Mouse (Mus musculus) stomach, embryonic 16.5 days (tissue): ENCODE measurements at regions not wholly inside any gene's neighbourhood (a gene's known extent, or its start where the extent isn't known, plus 50 kb on each side); places are given as distances from the start of the nearest gene placed in this dataset.

Experiments used
- ATAC-seq: fragments of 200-750 bp; cut with Nextera tagmentation; 2 replicates; pipeline ENCODE4 v1.8.0; 2017; ENCODE audit warnings: moderate number of reproducible peaks, moderate TSS enrichment; ENCODE audit not compliant: insufficient read depth, low FRiP score
- H3K27ac ChIP-seq: fragments of 300-500 bp; sonication (generic); 2 replicates; pipeline ENCODE4 v1.5.1; 2014; ENCODE audit warnings: low read length
- H3K27me3 ChIP-seq: fragments of 300-500 bp; sonication (generic); 2 replicates; pipeline ENCODE4 v1.6.1; 2014; ENCODE audit warnings: low read length, control low read depth, mixed read lengths; ENCODE audit not compliant: control insufficient read depth, insufficient read depth
- H3K36me3 ChIP-seq: fragments of 300-500 bp; sonication (generic); 2 replicates; pipeline ENCODE4 v1.6.1; 2014; ENCODE audit warnings: low read length; ENCODE audit not compliant: control insufficient read depth, insufficient read depth
- H3K4me1 ChIP-seq: fragments of 300-500 bp; sonication (generic); 2 replicates; pipeline ENCODE4 v1.6.1; 2014; ENCODE audit warnings: low read length, control low read depth, mixed read lengths; ENCODE audit not compliant: control insufficient read depth, insufficient read depth
- H3K4me2 ChIP-seq: fragments of 300-500 bp; sonication (generic); 2 replicates; pipeline ENCODE4 v1.6.1; 2014; ENCODE audit warnings: low read depth, low read length, mixed read lengths
- H3K4me3 ChIP-seq: fragments of 300-500 bp; sonication (generic); replicated peaks from 2 replicates; pipeline ENCODE4 v1.5.1; 2014; ENCODE audit warnings: mild to moderate bottlenecking, low read length
- H3K9ac ChIP-seq: fragments of 300-500 bp; sonication (generic); 2 replicates; pipeline ENCODE4 v1.6.1; 2014; ENCODE audit warnings: low read length
- H3K9me3 ChIP-seq: fragments of 300-500 bp; sonication (generic); replicated peaks from 2 replicates; pipeline ENCODE4 v1.6.1; 2016; ENCODE audit warnings: low read length, control low read depth; ENCODE audit not compliant: control insufficient read depth
- WGBS: fragments of 180-500 bp; shearing (Covaris S2); extraction: QIAGEN DNeasy Blood & Tissue Kit; methylation state at CpG from one replicate; pipeline ENCODE4 v1.1.7; 2014; 5-methylcytosine and 5-hydroxymethylcytosine counted together

DNA sequence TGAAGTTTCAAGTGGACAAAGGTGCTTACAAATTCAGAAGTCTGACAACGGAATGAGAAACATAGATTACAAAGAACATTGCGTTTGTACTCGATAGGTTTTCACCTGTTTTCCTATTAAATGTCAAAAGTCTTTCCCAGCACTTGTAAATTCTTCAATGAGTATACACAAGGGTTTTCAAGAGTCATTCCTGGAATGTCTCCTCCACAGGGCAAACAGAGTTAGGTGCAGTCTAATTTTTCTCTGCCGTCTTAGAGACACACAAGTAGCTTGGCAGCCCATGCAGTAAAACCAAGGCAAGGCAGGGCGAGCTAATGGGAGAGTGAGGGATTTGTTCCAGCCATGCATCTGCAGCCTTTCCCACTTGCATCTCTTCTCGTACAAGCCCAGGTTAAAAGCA lies 516.6 kb upstream of the Atp11b start:
- H3K9me3 ChIP-seq = no peaks in the 10 kb centered on the region
- no peak overlapping the region for H3K4me2 ChIP-seq
- no peaks in the 10 kb centered on the region for H3K36me3 ChIP-seq
- H3K9ac ChIP-seq = no peak overlapping the region
- 74% methylated on average over 6 of the region's 6 CpGs for WGBS
- no peak for ATAC-seq
- H3K4me3 ChIP-seq = no peak overlapping the region
- 0 out of 2 replicates have a peak, but pooled peaks cover under 1% of the 10 kb centered on the region for H3K4me1 ChIP-seq
- H3K27me3 ChIP-seq = no peaks in the 10 kb centered on the region
- no peak overlapping the region for H3K27ac ChIP-seq

DNA sequence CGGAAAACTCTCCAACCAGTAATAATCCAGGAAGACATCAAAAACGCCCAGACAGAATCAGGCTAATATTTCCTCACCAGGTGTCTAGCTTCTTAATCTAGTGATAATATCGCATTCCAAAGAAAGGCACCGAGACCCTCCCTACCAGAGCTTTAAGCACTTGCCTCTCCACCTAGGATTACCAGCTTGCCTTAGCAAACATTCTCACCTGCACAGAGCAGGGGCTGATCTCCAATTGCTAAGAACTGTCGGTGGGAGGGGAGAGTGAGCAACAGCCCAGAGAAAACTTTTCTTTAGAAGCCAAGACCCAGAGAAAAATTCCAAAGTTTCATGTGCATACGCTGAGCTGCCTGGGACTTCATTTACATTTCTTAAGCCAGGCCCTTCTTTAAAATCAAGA lies 511.6 kb upstream of the Atp11b start:
- no peak overlapping the region for H3K4me3 ChIP-seq
- H3K9me3 ChIP-seq = no peaks in the 10 kb centered on the region
- no peaks in the 10 kb centered on the region for H3K27me3 ChIP-seq
- H3K4me2 ChIP-seq = no peak overlapping the region
- no peak overlapping the region for H3K9ac ChIP-seq
- no peaks in the 10 kb centered on the region for H3K36me3 ChIP-seq
- WGBS = 24% methylated on average over 6 of the region's 6 CpGs
- no peak for ATAC-seq
- H3K27ac ChIP-seq = peak overlapping the region; percentile 53
- 0 out of 2 replicates have a peak, but pooled peaks cover 2% of the 10 kb centered on the region for H3K4me1 ChIP-seq

DNA sequence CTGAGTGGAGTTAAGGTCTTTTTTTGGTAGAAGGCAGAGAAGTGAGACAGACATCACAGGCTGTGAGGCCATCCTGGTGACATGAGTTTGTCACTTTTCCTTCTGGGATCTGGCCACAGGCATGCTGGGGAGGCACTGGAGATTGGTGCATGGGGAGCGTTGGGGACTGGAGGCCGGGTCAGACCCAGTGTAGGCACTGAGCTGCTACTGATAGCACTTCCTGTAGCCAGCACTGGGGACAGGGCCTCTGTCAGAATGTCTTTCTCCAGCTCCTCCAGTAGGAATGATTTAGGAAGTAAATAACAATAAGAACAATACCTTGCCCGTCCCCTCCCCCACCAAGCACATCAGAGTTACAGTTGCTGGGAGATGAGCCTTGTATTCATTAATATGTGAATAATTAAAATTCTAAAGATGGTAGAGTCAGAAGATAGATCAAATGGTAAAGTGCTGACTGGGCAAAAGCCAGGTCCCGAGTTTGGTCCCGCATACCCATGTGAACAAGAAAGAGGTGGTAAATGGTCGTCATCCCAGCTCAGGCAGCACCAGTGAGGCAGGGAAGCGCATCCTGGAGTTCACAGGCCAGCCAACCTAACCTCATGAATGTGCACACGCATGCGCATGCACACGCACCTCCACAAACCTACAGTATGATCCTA lies 510.9 kb upstream of the Atp11b start:
- no peak overlapping the region for H3K4me3 ChIP-seq

DNA sequence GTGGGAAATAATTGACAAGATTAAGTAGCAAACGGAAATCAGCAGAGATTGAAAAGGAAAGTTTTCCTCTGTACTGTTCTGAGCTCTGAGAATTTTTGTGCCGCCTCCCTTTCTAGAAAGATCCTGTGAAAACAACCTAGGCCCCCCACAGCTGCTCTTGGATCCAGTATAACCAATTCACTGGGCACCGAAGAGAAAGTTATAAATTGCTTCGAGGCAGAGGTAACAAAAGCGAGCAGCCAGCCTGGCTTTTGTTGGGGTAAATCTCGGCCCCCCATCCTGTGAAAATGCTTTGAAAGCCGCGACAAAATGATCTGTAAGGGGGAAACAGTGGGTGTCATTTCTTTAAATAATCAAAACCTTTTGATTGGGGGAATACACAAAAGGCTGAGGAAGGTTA lies 508.9 kb upstream of the Atp11b start:
- ATAC-seq = no peak
- no peak overlapping the region for H3K4me2 ChIP-seq
- no peak overlapping the region for H3K27ac ChIP-seq
- H3K36me3 ChIP-seq = no peaks in the 10 kb centered on the region
- H3K4me3 ChIP-seq = no peak overlapping the region
- H3K9me3 ChIP-seq = no peaks in the 10 kb centered on the region
- 40% methylated on average over 8 of the region's 8 CpGs for WGBS
- H3K9ac ChIP-seq = no peak overlapping the region
- no peaks in the 10 kb centered on the region for H3K27me3 ChIP-seq
- H3K4me1 ChIP-seq = peaks cover 2% of the 10 kb centered on the region; the same call in 1 of the 2 replicates

More for the DNA sequence above, 510.9 kb upstream of the Atp11b start:
- 81% methylated on average over 10 of the region's 10 CpGs for WGBS
- no peak overlapping the region for H3K4me2 ChIP-seq
- 0 out of 2 replicates have a peak, but pooled peaks cover 2% of the 10 kb centered on the region for H3K4me1 ChIP-seq
- H3K9ac ChIP-seq = no peak overlapping the region
- H3K36me3 ChIP-seq = no peaks in the 10 kb centered on the region
- ATAC-seq = no peak
- no peaks in the 10 kb centered on the region for H3K27me3 ChIP-seq
- H3K9me3 ChIP-seq = no peaks in the 10 kb centered on the region
- peak overlapping the region; percentile 53 for H3K27ac ChIP-seq

DNA sequence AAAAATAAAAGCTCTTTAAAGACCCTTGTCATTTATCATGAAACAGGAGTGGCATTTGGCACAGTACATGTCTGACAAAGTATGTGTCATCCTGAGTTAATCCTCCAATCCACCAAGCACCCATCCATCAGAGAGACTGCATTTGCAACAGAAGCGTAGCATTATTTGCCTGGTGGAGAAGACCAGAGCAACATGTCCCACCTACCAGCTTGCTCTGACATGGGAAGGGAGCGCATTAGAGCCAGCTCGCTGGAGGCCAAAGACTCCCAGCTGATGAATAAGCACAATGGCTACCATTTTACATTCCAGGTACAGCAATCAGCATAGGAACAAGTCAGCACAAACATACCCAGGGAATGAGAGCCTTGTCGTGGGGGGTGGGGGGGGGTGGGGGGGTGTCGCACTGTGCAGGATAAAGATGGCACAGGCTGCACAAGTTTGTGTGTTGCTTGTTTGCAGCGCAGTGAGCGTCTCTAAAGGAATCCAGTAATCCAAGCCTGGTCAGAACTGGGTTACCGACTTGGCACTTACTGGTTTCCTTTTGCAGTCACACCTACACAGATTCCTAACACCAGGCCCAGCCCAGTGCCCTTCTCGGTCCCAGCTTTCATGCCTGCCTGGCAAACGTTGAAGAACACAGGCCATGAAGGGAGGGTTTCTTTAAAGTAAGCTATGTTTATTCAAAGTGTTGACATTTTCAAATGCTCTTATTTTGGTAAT lies 507.8 kb upstream of the Atp11b start:
- Histone ChIP-seq H3K4me3 (no peak overlapping the region), H3K4me1 (peaks cover 2% of the 10 kb centered on the region; the same call in 1 of the 2 replicates), H3K4me2 (no peak overlapping the region), H3K9ac (no peak overlapping the region), H3K27ac (0 out of 2 replicates have a peak overlapping the region, but pooled peaks have one; percentile 16), H3K36me3 (no peaks in the 10 kb centered on the region), H3K9me3 (no peaks in the 10 kb centered on the region), H3K27me3 (no peaks in the 10 kb centered on the region)
- no peak for ATAC-seq
- WGBS = 74% methylated on average over 10 of the region's 10 CpGs

DNA sequence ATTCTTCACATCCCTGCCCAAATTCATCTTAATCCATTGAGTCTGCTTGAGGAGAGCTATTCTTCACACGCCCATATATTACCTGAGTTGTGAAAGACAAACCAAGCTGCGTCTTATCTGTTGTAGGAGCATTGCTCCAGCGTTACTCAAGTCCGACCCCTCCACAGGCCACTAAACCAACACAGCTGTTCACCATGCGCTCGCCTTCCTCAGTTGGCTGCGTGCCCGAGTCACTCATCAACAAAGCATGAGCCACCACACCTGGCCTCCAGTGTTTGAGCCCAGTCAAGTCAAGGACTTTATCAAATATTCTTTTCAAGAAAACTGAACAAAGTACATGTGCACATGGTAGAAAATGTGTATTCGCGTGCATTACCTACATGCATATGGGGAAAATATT lies 504.7 kb upstream of the Atp11b start:
- H3K4me2 ChIP-seq = no peak overlapping the region
- H3K36me3 ChIP-seq = no peaks in the 10 kb centered on the region
- H3K9me3 ChIP-seq = no peaks in the 10 kb centered on the region
- no peaks in the 10 kb centered on the region; the same call in 1 of the 2 replicates for H3K4me1 ChIP-seq
- 23% methylated on average over 10 of the region's 10 CpGs for WGBS
- no peak overlapping the region for H3K27ac ChIP-seq
- ATAC-seq = peak; percentile 85
- no peak overlapping the region for H3K4me3 ChIP-seq
- no peaks in the 10 kb centered on the region for H3K27me3 ChIP-seq
- no peak overlapping the region for H3K9ac ChIP-seq

DNA sequence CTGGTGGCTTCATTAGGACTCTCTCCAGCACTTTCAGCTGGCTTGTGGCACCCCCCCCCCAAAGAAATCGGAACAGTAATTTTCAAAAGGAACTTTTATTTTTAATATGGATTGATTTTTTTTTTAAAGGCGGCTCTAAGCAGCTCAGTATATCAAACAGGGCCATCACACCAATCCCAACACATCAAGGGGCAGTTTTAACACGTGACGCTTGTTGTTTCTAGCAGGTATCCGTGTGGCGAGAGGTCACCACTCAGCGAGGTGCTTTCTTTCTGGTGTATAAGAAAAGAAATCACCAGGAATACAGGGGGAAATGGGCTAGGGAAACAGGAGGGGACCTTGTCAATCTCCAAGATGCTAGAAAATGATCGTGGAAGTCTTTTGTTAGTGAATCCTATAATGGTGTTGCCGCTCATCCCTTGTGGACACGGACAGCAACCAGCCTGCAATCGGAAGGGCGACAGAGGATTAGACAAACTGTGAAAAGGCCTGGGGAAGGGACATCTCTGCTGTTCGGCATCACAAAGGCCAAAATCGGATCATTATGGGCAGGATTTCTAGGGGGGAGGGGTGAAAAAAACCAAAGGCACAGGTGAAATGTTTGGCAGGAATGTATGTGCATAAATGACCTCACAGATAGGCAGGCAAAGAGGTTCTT lies 503.7 kb upstream of the Atp11b start:
- no peak overlapping the region for H3K4me3 ChIP-seq
- H3K36me3 ChIP-seq = no peaks in the 10 kb centered on the region
- H3K27me3 ChIP-seq = no peaks in the 10 kb centered on the region
- no peaks in the 10 kb centered on the region; the same call in 1 of the 2 replicates for H3K4me1 ChIP-seq
- no peak overlapping the region for H3K9ac ChIP-seq
- no peaks in the 10 kb centered on the region for H3K9me3 ChIP-seq
- no peak overlapping the region for H3K4me2 ChIP-seq
- 73% methylated on average over 14 of the region's 14 CpGs for WGBS
- no peak overlapping the region for H3K27ac ChIP-seq
- ATAC-seq = no peak

DNA sequence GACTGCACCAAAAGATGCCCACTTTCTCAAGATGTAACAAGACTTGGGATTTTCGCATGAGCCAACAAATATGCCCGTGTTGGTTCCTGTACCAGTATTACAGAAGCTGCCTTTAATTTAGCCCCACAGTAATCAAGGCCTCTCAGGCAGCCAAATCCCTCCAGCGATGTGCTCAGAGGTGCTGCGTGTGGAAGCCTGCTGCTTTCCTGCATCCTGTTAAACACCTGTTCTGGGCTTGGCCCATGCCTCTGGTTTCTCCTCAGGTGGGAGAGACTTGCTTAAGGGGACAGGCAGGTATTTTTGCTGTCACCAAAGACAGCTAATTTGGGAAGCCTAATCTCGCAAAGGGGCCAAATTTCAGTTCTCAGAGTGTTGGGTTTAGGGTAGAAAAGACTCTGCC lies 500.0 kb upstream of the Atp11b start:
- H3K27me3 ChIP-seq = no peaks in the 10 kb centered on the region
- no peak overlapping the region for H3K27ac ChIP-seq
- ATAC-seq = no peak
- no peak overlapping the region for H3K4me2 ChIP-seq
- no peak overlapping the region for H3K4me3 ChIP-seq
- WGBS = 64% methylated on average over 5 of the region's 5 CpGs
- H3K9ac ChIP-seq = no peak overlapping the region
- H3K36me3 ChIP-seq = no peaks in the 10 kb centered on the region
- H3K9me3 ChIP-seq = no peaks in the 10 kb centered on the region
- no peaks in the 10 kb centered on the region; the same call in 1 of the 2 replicates for H3K4me1 ChIP-seq

DNA sequence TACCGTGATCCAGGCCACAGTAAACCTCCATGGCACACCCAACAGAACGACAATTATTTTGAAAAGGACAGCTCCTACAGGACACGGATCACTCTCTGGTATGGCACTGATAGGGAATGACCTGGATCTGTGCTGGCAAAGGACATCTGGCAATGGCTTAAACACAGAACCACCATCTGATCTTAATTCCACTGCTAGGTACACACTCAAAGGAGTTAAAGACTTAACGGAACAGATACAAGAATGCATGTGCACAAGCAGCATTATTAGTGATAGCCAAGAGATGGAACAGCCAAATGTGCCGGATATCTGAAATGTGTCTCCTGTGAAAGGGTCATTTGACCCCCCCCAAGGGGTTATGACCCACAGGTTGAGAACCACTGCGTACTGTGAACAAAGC lies 493.0 kb upstream of the Atp11b start:
- WGBS = 88% methylated on average over 6 of the region's 6 CpGs
- Histone ChIP-seq H3K4me3 (no peak overlapping the region), H3K4me2 (no peak overlapping the region), H3K36me3 (no peaks in the 10 kb centered on the region), H3K4me1 (no peaks in the 10 kb centered on the region), H3K27ac (no peak overlapping the region), H3K9me3 (no peaks in the 10 kb centered on the region), H3K27me3 (no peaks in the 10 kb centered on the region), H3K9ac (no peak overlapping the region)
- ATAC-seq = no peak
